Mouse (Mus musculus): ENCODE measurements around the gene Stat3.

- TF ChIP-seq POLR2A (IDR thresholded peaks at IDR 0.05; ENCODE audit: control insufficient read depth in 1 of 2, insufficient read depth in 1 of 2, low read depth in 1 of 2, low read length in 2 of 2, poor library complexity in 1 of 2) (no peak), CTCF (IDR thresholded peaks at IDR 0.05 in 2 of 3, conservative IDR thresholded peaks at IDR 0.05 in 1 of 3; ENCODE audit: control insufficient read depth in 1 of 3, insufficient read depth in 1 of 3, low read depth in 2 of 3, low read length in 3 of 3, poor library complexity in 1 of 3, severe bottlenecking in 1 of 3) (no peak), TBP (IDR thresholded peaks at IDR 0.05; ENCODE audit: low read depth, low read length) (no peak), MXI1 (IDR thresholded peaks at IDR 0.05; ENCODE audit: low read depth, low read length) (no peak), GABPA (IDR thresholded peaks at IDR 0.05; ENCODE audit: low read depth, low read length) (no peak), ZC3H11A (IDR thresholded peaks at IDR 0.05; ENCODE audit: low read depth, low read length) (no peak), EP300 (IDR thresholded peaks at IDR 0.05; ENCODE audit: low read depth in 1 of 2, low read length in 2 of 2) (no peak)
These were observed 76.2 kb downstream of the Stat3 start for GRCm38 (mm10) chr11:100863141-100863540.

All from MEL (cell line).